Mouse (Mus musculus) bone marrow, adult 2 months (tissue): ENCODE measurements at regions not wholly inside any gene's neighbourhood (a gene's known extent, or its start where the extent isn't known, plus 50 kb on each side); places are given as distances from the start of the nearest gene placed in this dataset.

Experiments
- CTCF ChIP-seq: fragments of 200-500 bp; IDR thresholded peaks from 2 replicates; pipeline ENCODE4 v1.5.1; 2011; ENCODE audit warnings: low read length, control low read depth; ENCODE audit not compliant: control insufficient read depth, insufficient read depth
- POLR2A ChIP-seq: fragments of 200-500 bp; IDR thresholded peaks from 2 replicates; pipeline ENCODE4 v1.6.1; 2011; ENCODE audit warnings: low read depth, mild to moderate bottlenecking, control low read depth, low read length, borderline replicate concordance; ENCODE audit not compliant: control insufficient read depth

DNA sequence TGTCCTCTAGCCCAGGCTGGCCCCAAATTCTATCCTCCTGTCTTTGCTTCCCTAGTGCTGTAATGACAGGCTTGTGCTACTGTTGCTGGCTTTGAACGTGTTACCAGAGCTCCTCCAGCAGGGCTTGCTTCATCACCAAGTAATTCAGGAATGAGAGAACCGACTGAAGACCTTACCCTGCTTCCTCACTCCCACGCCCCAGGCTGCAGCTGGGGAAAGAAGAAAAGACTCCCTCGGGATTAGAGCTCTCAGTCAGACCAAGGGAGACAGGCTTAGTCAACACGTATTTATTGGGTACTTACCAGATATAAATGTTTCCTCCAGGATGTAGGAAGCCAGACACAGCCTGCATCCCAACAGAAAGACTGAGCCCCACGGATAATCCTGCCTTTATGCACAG is 115.0 kb downstream of the Nectin1 start:
- no peak for TF ChIP-seq CTCF
- TF ChIP-seq POLR2A, result no peak
